Mouse (Mus musculus) T-helper 17 cell (primary cell): ENCODE results near the gene Nop16.

Experiments used
- in situ Hi-C, 2 experiments: fragments of 300-600 bp; cut with MboI, MseI; formaldehyde crosslinking; loops; 1 replicate in 1 of 2; 2 replicates in 1 of 2; pipeline ENCODE4 v1.15.1; 2025; ENCODE audit warnings: high pct_unique_total_duplicates in 2 of 2

Nop16 gene

GRCm38 (mm10) chr13:54596870-54597269, 7.0 kb upstream of the Nop16 start:
- in situ Hi-C loops: no loop called here

- in situ Hi-C loops: no loop called here
Observed at GRCm38 (mm10) chr13:54596107-54596690, 6.3 kb upstream of the Nop16 start.

GRCm38 (mm10) chr13:54593617-54594016, 3.7 kb upstream of the Nop16 start:
- in situ Hi-C loops: no loop called here

- in situ Hi-C loops: no loop called here
Observed at GRCm38 (mm10) chr13:54591776-54592356, 2.0 kb upstream of the Nop16 start.

- in situ Hi-C loops: no loop called here
Observed at GRCm38 (mm10) chr13:54589414-54589995, 385 bp downstream of the Nop16 start.

- in situ Hi-C loops: no loop called here
Observed at GRCm38 (mm10) chr13:54585831-54586230, 4.1 kb downstream of the Nop16 start.

- in situ Hi-C loops: no loop called here
Observed at GRCm38 (mm10) chr13:54582860-54583259, 7.0 kb downstream of the Nop16 start.

GRCm38 (mm10) chr13:54582126-54582525, 7.8 kb downstream of the Nop16 start:
- in situ Hi-C loops: no loop called here

- in situ Hi-C loops: no loop called here
Observed at GRCm38 (mm10) chr13:54581385-54581784, 8.5 kb downstream of the Nop16 start.

GRCm38 (mm10) chr13:54577652-54578507, 12.0 kb downstream of the Nop16 start:
- in situ Hi-C loops: no loop called here

- in situ Hi-C loops: no loop called here
Observed at GRCm38 (mm10) chr13:54575489-54575888, 14.4 kb downstream of the Nop16 start.

- in situ Hi-C loops: no loop called here
Observed at GRCm38 (mm10) chr13:54574854-54575481, 14.9 kb downstream of the Nop16 start, which contains the start of gene Arl10. TSS of gene Arl10 (plus strand) at chr13:54575015.

GRCm38 (mm10) chr13:54572621-54573020, 17.3 kb downstream of the Nop16 start:
- in situ Hi-C loops: no loop called here

GRCm38 (mm10) chr13:54571637-54572036, 18.3 kb downstream of the Nop16 start:
- in situ Hi-C loops: no loop called here

- in situ Hi-C loops: no loop called here
Observed at GRCm38 (mm10) chr13:54570736-54571135, 19.2 kb downstream of the Nop16 start.

GRCm38 (mm10) chr13:54569282-54569681, 20.6 kb downstream of the Nop16 start:
- in situ Hi-C loops: loop anchor here in 1 of 2 experiments (5.0 kb wide), 1 partner anchor 102 kb away; the partner anchor contains the start of gene Thoc3

GRCm38 (mm10) chr13:54568380-54568779, 21.5 kb downstream of the Nop16 start:
- in situ Hi-C loops: loop anchor here in 1 of 2 experiments (5.0 kb wide), 1 partner anchor 101 kb away; the partner anchor contains the start of gene Thoc3

GRCm38 (mm10) chr13:54565594-54566345, 24.1 kb downstream of the Nop16 start:
- in situ Hi-C loops: loop anchor here in 1 of 2 experiments (5.0 kb wide), 1 partner anchor 98 kb away; the partner anchor contains the start of gene Thoc3

- in situ Hi-C loops: loop anchor here in 1 of 2 experiments (5.0 kb wide), 1 partner anchor 98 kb away; the partner anchor contains the start of gene Thoc3
Observed at GRCm38 (mm10) chr13:54565201-54565581, 24.7 kb downstream of the Nop16 start, which contains the start of gene 4833439L19Rik. TSS of gene 4833439L19Rik (minus strand) at chr13:54565435.
